Mouse (Mus musculus): ENCODE results near the gene Pcnx.

Gene Pcnx

GRCm38 (mm10) chr12:81904456-81904855 lies 44.6 kb downstream of the Pcnx start:
- no peak for DNase-seq (ENCODE audit: low spot score in 2 of 2)

- peak in 1 of 2 experiments; percentile 11 for DNase-seq (ENCODE audit: low spot score in 2 of 2)
These were observed 46.0 kb downstream of the Pcnx start for GRCm38 (mm10) chr12:81905865-81906264.

- peak in 1 of 2 experiments; percentile 16 for DNase-seq (ENCODE audit: low spot score in 2 of 2)
These were observed 48.0 kb downstream of the Pcnx start for GRCm38 (mm10) chr12:81907741-81908357.

- DNase-seq (ENCODE audit: low spot score in 2 of 2) = peak in 1 of 2 experiments; percentile 12
These were observed 50.6 kb downstream of the Pcnx start for GRCm38 (mm10) chr12:81910439-81910838.

GRCm38 (mm10) chr12:81915176-81915950 lies 55.5 kb downstream of the Pcnx start:
- DNase-seq (ENCODE audit: low spot score in 2 of 2) = peak; percentile 77 to 82

- DNase-seq (ENCODE audit: low spot score in 2 of 2) = no peak
These were observed 58.5 kb downstream of the Pcnx start for GRCm38 (mm10) chr12:81918346-81918745.

GRCm38 (mm10) chr12:81918886-81919285 lies 59.1 kb downstream of the Pcnx start:
- DNase-seq (ENCODE audit: low spot score in 2 of 2) = peak in 1 of 2 experiments; percentile 33

- DNase-seq (ENCODE audit: low spot score in 2 of 2) = peak in 1 of 2 experiments; percentile 29
These were observed 60.2 kb downstream of the Pcnx start for GRCm38 (mm10) chr12:81920027-81920426.

- DNase-seq (ENCODE audit: low spot score in 2 of 2) = peak in 1 of 2 experiments; percentile 10
These were observed 60.8 kb downstream of the Pcnx start for GRCm38 (mm10) chr12:81920614-81921013.

GRCm38 (mm10) chr12:81921785-81922184 lies 62.0 kb downstream of the Pcnx start:
- peak in 1 of 2 experiments; percentile 11 for DNase-seq (ENCODE audit: low spot score in 2 of 2)

GRCm38 (mm10) chr12:81922838-81923237 lies 63.0 kb downstream of the Pcnx start:
- DNase-seq (ENCODE audit: low spot score in 2 of 2) = no peak

GRCm38 (mm10) chr12:81927163-81927562 lies 67.3 kb downstream of the Pcnx start:
- DNase-seq (ENCODE audit: low spot score in 2 of 2) = no peak

GRCm38 (mm10) chr12:81927643-81928381 lies 68.0 kb downstream of the Pcnx start:
- DNase-seq (ENCODE audit: low spot score in 2 of 2) = peak in 1 of 2 experiments; percentile 57

- DNase-seq (ENCODE audit: low spot score in 2 of 2) = peak in 1 of 2 experiments; percentile 52
These were observed 68.6 kb downstream of the Pcnx start for GRCm38 (mm10) chr12:81928382-81928770.

- DNase-seq (ENCODE audit: low spot score in 2 of 2) = no peak
These were observed 72.2 kb downstream of the Pcnx start for GRCm38 (mm10) chr12:81932015-81932414.

GRCm38 (mm10) chr12:81933430-81933829 lies 73.6 kb downstream of the Pcnx start:
- DNase-seq (ENCODE audit: low spot score in 2 of 2) = no peak

- DNase-seq (ENCODE audit: low spot score in 2 of 2) = no peak
These were observed 74.7 kb downstream of the Pcnx start for GRCm38 (mm10) chr12:81934510-81934909.

GRCm38 (mm10) chr12:81936066-81936465 lies 76.2 kb downstream of the Pcnx start:
- DNase-seq (ENCODE audit: low spot score in 2 of 2) = no peak

- no peak for DNase-seq (ENCODE audit: low spot score in 2 of 2)
These were observed 81.4 kb downstream of the Pcnx start for GRCm38 (mm10) chr12:81941191-81941590.

- peak in 1 of 2 experiments; percentile 11 for DNase-seq (ENCODE audit: low spot score in 2 of 2)
These were observed 83.7 kb downstream of the Pcnx start for GRCm38 (mm10) chr12:81943331-81944062.

GRCm38 (mm10) chr12:81949026-81949425 lies 89.2 kb downstream of the Pcnx start:
- DNase-seq (ENCODE audit: low spot score in 2 of 2) = no peak

GRCm38 (mm10) chr12:81950016-81950415 lies 90.2 kb downstream of the Pcnx start:
- no peak for DNase-seq (ENCODE audit: low spot score in 2 of 2)

Data from right cerebral cortex, postnatal 10 days (tissue).